In genomic region chr14:93463360-93463892, GRCm38 (mm10) we compare ENCODE assay signal across 30 mouse cellular contexts.
DNase-seq lines count a peak whose midpoint lies in the region; ATAC-seq and TF ChIP-seq lines count a peak whose summit lies in the region.
"Had no signal": no experiment of that assay in that cellular context is flagged by ENCODE, and none has a peak within 500 bp of the region (broad histone marks: within the 10 kb centered on the region; RNA-seq: fewer than 3 reads in every experiment).

No protein-coding gene starts in this region.

- no peak for TF ChIP-seq POLR2A in lung, adult 2 months (IDR thresholded peaks at IDR 0.05; ENCODE audit: borderline replicate concordance, extremely low read depth, low read depth, low read length)

- DNase-seq in cerebellum, adult 9-10 months, result peak; percentile 37
- DNase-seq in cerebellum, adult 11-12 months, result no peak
- DNase-seq in forebrain, embryonic 14.5 days (ENCODE audit: low spot score), result peak; percentile 74
- peak; percentile 58 for DNase-seq in brain, adult 2 months (ENCODE audit: low read depth, low spot score)
- no peak for DNase-seq in spleen, postnatal 36 days (ENCODE audit: low spot score in 2 of 2)
- no peak for DNase-seq in lung, adult 2 months
- DNase-seq: adrenal gland, adult 2 months; adrenal gland, postnatal 36 days; cerebellum, adult 11 months; gastrocnemius, postnatal 14 days; heart, adult 11 months; kidney, adult 8-10 months; layer of hippocampus, postnatal 36 days; left cerebral cortex, postnatal 4 days; liver, postnatal 0 days; lung, postnatal 4 days had no signal

- no peaks in the 10 kb centered on the region for H3K27me3 ChIP-seq in forebrain, embryonic 14.5 days (replicated peaks; ENCODE audit: control insufficient read depth, insufficient read depth, low read length)
- no peaks in the 10 kb centered on the region for H3K27me3 ChIP-seq in forebrain, embryonic 12.5 days
- no peaks in the 10 kb centered on the region for H3K27me3 ChIP-seq in limb, embryonic 12.5 days
- H3K27me3 ChIP-seq: CH12.LX; embryonic facial prominence, embryonic 12.5 days; heart, embryonic 15.5 days; hindbrain, embryonic 12.5 days; liver, embryonic 12.5 days; megakaryocyte, embryonic 14.5 days; midbrain, embryonic 12.5 days had no signal

- H3K36me3 ChIP-seq in forebrain, embryonic 14.5 days (ENCODE audit: control insufficient read depth, insufficient read depth, low read length), result no peaks in the 10 kb centered on the region
- no peaks in the 10 kb centered on the region for H3K36me3 ChIP-seq in forebrain, embryonic 12.5 days (replicated peaks)
- H3K36me3 ChIP-seq in limb, embryonic 12.5 days, result no peaks in the 10 kb centered on the region
- H3K36me3 ChIP-seq: embryonic facial prominence, embryonic 12.5 days; heart, embryonic 10.5 days; heart, embryonic 15.5 days; hindbrain, embryonic 12.5 days; liver, embryonic 12.5 days; midbrain, embryonic 12.5 days had no signal

- no peaks in the 10 kb centered on the region for H3K4me1 ChIP-seq in forebrain, embryonic 14.5 days (ENCODE audit: control insufficient read depth, insufficient read depth, low read length)
- no peaks in the 10 kb centered on the region for H3K4me1 ChIP-seq in forebrain, embryonic 12.5 days
- peaks cover 15% of the 10 kb centered on the region for H3K4me1 ChIP-seq in limb, embryonic 12.5 days (replicated peaks)
- H3K4me1 ChIP-seq in lung, adult 2 months (ENCODE audit: control insufficient read depth, insufficient read depth, low read length), result no peaks in the 10 kb centered on the region
- H3K4me1 ChIP-seq: embryonic facial prominence, embryonic 12.5 days; heart, embryonic 10.5 days; heart, embryonic 15.5 days; hindbrain, embryonic 12.5 days; liver, embryonic 12.5 days; megakaryocyte, embryonic 14.5 days; midbrain, embryonic 12.5 days had no signal

- no peak overlapping the region for H3K9ac ChIP-seq in forebrain, embryonic 14.5 days (ENCODE audit: low read length)
- no peak overlapping the region for H3K9ac ChIP-seq in forebrain, embryonic 12.5 days
- no peak overlapping the region for H3K9ac ChIP-seq in limb, embryonic 12.5 days (replicated peaks)
- H3K9ac ChIP-seq: embryonic facial prominence, embryonic 12.5 days; heart, embryonic 15.5 days; hindbrain, embryonic 12.5 days; liver, embryonic 12.5 days; liver, postnatal 0 days; midbrain, embryonic 12.5 days had no signal

- 65% methylated on average over 4 of the region's 4 CpGs for WGBS in forebrain, embryonic 14.5 days
- 81% methylated on average over 4 of the region's 4 CpGs for WGBS in forebrain, embryonic 12.5 days
- WGBS in limb, embryonic 12.5 days, result 25% methylated on average over 4 of the region's 4 CpGs
- WGBS in lung, adult 2 months, result 85% methylated on average over 4 of the region's 4 CpGs

- H3K4me3 ChIP-seq in forebrain, embryonic 14.5 days (ENCODE audit: low read depth, low read length), result no peak overlapping the region
- H3K4me3 ChIP-seq in forebrain, embryonic 12.5 days (replicated peaks), result no peak overlapping the region
- H3K4me3 ChIP-seq in limb, embryonic 12.5 days (replicated peaks), result no peak overlapping the region
- no peak overlapping the region for H3K4me3 ChIP-seq in lung, adult 2 months (replicated peaks; ENCODE audit: extremely low read depth, low read depth, low read length)
- H3K4me3 ChIP-seq: embryonic facial prominence, embryonic 12.5 days; heart, embryonic 10.5 days; heart, embryonic 15.5 days; hindbrain, embryonic 12.5 days; liver, embryonic 12.5 days; megakaryocyte, embryonic 14.5 days; midbrain, embryonic 12.5 days had no signal

- ATAC-seq in forebrain, embryonic 14.5 days, result peak; percentile 82
- no peak for ATAC-seq in forebrain, embryonic 12.5 days (ENCODE audit: low FRiP score)
- peak; percentile 83 for ATAC-seq in limb, embryonic 12.5 days (ENCODE audit: insufficient number of reproducible peaks, insufficient read depth, low FRiP score, low TSS enrichment, low read depth)
- ATAC-seq: activated CD4-positive, CD25-positive, alpha-beta regulatory T cell, adult 4 months; intestine, embryonic 16.5 days; liver, embryonic 12.5 days; liver, postnatal 0 days; lung, postnatal 0 days had no signal

- H3K4me2 ChIP-seq in forebrain, embryonic 14.5 days (ENCODE audit: low read length), result no peak overlapping the region
- H3K4me2 ChIP-seq in forebrain, embryonic 12.5 days, result no peak overlapping the region
- H3K4me2 ChIP-seq in limb, embryonic 12.5 days, result no peak overlapping the region
- H3K4me2 ChIP-seq: embryonic facial prominence, embryonic 12.5 days; heart, embryonic 15.5 days; hindbrain, embryonic 12.5 days; liver, embryonic 12.5 days; midbrain, embryonic 12.5 days had no signal

- no peak overlapping the region for H3K27ac ChIP-seq in forebrain, embryonic 14.5 days (ENCODE audit: low read depth, low read length)
- no peak overlapping the region for H3K27ac ChIP-seq in forebrain, embryonic 12.5 days
- H3K27ac ChIP-seq in limb, embryonic 12.5 days, result no peak overlapping the region
- H3K27ac ChIP-seq: embryonic facial prominence, embryonic 12.5 days; heart, embryonic 10.5 days; heart, embryonic 15.5 days; hindbrain, embryonic 12.5 days; kidney, postnatal 0 days; liver, embryonic 12.5 days; midbrain, embryonic 12.5 days had no signal

- TF ChIP-seq CTCF in lung, adult 2 months (IDR thresholded peaks at IDR 0.05; ENCODE audit: insufficient read depth, low read length), result no peak

- H3K9me3 ChIP-seq in forebrain, embryonic 14.5 days (replicated peaks; ENCODE audit: control insufficient read depth, low read length), result no peaks in the 10 kb centered on the region
- no peaks in the 10 kb centered on the region for H3K9me3 ChIP-seq in forebrain, embryonic 12.5 days
- H3K9me3 ChIP-seq in limb, embryonic 12.5 days, result no peaks in the 10 kb centered on the region
- H3K9me3 ChIP-seq: embryonic facial prominence, embryonic 12.5 days; heart, embryonic 10.5 days; heart, embryonic 15.5 days; hindbrain, embryonic 12.5 days; liver, embryonic 12.5 days; megakaryocyte, embryonic 14.5 days; midbrain, embryonic 12.5 days had no signal

Comparison
In these comparisons a context has a peak if more than half of its experiments do, and no peak if none do; other contexts are left out.
1. DNase-seq: peak in cerebellum, adult 9-10 months (single experiment), forebrain, embryonic 14.5 days (single experiment) and brain, adult 2 months (single experiment); none in cerebellum, adult 11-12 months (single experiment), spleen, postnatal 36 days (0 of 2) and lung, adult 2 months (single experiment).